Mouse (Mus musculus): ENCODE data around the gene Kirrel3. TPM values are rescaled to one million over a fixed set of nuclear protein-coding genes. Genes with fewer than 3 reads are reported as not detected.

Gene Kirrel3
- total RNA-seq, 1 experiment from 2014 or later: 1.2 TPM

DNA sequence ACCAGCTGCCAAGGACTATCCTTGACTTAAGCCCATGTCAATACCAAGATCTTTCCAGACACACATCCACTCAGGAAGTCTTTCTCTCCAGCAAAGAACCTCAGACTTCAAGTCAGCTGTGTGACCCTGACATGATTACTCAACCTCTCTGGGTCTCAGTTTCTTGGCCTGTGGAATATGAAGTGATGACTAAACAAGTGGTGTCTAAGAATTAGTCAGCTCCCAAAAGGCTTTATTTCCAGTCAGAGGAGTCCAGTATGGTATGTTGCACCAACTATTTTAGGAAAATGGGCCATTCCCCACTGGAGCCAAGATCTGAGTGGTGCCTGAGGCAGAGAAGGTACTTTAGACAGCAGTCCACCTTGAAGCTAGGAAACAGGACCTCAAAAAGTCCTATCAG lies 462.0 kb downstream of the Kirrel3 start:
- DNase-seq: no peak

DNA sequence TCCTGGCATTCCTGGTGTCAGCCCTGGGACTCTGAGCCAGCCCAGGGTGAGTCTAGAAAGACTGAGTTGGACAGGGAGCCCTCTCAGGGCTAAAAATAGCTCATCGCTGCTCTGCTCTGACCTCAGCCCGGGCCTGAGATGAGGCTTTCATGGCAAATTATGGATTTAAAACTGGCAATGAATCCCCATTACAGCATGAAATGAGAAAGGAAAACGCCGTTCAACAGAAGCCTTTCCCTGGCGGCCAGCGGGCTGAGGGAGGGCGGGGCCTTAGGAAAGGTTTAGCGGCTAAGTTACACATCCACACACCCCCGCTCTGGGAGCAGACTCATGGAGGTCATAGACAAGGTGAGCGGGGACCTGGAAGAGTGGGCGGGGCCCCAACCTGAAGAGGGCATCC lies 467.7 kb downstream of the Kirrel3 start:
- DNase-seq: no peak

DNA sequence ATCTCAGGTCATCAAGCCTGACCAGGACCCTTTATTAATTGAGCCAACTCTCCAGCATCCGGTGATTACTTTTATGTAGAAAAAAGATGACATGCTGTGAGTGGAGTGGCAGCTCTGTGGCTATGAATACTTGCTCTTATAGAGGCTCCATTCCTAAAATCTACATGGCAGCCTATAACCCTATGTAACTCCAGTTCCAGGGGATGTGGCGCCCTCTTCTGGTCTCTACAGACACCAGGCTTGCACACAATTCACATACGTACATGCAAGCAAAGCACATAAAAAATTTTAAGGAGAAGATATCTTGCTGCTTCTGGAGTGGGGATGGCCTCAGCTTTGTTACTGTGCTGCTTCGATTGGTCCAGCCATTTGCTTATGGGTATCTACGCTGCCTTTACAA lies 468.5 kb downstream of the Kirrel3 start:
- DNase-seq: peak; percentile 39

DNA sequence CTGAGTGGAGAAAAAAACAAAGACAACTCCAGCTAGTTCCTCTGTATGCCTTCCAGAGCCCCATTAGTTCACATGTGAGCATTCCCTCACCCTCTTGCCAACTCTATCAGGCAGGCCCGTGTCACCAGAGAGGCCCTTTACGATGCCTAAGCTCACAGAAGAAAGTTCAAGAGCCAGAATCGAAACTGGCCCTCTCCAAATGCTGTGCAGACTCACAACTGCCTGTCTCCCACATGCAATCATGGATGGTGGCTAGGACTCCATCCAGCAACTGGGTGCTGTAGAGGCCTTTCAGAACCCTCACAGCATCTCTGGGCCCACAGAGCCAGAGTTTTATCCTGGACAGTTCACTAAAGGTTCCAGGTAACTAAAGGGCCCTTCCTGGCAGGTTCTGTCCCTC lies 470.8 kb downstream of the Kirrel3 start:
- no peak for DNase-seq

DNA sequence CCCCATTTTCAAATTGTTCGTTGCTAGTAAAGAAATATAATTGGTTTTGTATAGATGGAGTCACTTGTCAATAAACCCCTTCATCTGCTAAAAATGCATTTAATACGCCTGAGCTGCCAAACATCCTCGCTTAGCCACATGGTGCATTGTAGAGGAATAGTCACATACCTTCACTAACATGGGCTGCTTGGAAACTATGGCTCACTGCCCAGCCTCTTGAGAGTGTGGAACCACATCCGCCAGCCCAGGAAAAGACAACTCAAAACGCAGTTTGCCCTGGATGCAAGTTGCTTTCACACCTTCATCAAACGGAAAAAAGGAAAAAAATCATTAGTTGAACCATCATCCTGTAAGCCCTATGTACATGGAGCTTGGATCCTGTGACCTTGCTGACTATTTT lies 472.0 kb downstream of the Kirrel3 start:
- no peak for DNase-seq

DNA sequence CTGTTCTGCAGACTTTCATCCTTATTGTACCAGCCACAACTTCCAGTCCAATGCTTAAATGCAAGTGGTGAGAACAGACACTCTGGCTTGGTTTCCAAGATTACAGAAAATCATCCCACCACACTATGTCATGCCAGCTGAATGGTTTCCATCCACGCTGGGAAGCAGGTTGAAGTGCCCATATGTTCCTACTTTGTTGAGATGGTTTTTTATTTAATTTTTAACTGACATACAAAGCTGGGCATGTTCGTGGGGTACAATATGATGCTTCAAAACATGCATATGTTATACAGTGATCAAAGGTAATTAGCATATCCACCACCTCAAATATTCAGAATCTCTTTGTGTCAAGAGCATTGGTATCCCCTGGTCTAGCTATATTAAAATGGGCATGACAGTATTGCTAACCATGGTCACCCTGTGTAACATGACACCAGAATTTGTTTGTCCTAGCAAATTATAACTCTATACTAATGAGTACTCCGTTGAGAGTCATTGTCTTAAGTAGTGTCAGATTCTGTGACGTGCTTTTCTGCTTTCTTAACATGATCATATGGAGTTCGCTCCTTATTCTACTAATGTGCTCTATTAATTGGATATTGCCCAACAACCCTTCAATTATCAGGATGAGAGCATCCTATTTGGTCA lies 472.6 kb downstream of the Kirrel3 start:
- DNase-seq: no peak

DNA sequence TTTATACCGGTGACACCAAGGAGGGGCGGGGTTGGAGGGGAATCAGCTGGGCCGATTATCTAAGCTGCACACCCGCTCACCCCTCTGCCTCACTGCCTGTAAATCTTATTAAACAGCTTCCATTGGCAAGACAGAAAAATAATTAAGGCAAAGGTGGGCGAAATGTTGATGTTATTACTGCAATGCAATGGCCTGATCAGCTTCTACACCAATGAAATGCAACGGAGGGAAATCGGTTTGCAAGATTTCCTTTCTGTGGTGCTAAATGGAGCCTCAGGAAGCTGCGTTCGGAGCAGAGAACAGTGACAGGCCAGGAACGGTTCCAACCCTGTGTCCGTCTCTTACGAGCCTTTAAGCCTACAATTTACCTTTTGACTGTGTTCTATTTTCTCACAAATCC lies 475.0 kb downstream of the Kirrel3 start:
- DNase-seq: no peak

DNA sequence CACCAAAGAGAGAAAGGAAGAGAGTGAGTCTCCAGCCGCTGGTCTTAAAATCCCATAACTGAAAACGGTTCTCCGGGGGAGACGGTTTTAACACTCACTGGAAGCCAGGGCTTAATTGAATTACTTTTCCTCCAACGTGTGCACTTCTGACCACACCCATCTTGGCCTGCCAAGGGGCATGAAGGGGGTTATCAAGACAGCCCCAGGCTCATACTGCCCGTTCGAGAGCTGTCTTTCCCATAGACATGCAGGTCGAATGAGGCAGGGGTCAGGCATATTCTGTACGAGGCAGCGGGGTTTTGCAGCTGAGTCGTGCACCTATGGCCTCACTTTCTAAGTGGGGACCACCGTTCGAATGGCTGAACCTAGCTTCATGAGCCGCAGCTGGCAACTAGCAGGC lies 475.5 kb downstream of the Kirrel3 start:
- no peak for DNase-seq

DNA sequence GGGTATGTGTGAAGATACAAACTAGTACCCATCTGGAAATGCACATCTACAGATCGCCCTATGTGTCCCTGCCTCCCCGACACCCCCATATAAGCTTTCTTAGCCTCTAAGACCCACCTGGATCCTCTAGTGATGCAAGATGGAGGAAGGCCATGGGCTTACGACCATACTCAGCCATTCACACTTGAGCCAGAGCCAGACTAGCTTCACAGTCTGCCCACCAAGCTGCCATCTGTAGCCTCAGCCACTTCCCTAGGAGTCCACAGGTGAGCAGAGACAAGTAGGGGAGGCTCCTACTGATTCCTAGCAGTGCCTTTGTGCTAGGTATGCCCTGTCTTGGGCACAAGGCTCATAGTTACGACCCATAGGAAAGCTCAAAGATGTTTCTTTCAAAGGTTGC lies 476.6 kb downstream of the Kirrel3 start:
- DNase-seq: no peak

DNA sequence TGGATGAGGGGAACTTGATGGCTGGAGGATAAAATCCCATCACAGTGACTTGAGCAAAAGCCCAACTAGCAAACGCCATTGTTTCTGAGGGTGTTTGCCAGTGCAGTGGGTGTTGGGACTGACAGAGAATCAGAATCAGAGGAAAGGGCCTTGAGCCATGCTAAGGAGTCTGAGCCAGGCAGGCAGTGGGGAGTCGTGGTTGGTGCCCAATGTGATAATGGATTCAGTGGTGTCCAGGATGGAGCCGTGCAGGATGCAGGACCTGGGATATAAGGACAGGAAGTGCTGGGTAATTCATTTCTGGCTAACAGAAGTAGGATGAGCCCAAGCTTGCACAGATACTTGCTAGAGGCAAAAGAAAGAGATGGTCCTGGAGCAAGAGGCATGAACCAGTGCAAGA lies 477.9 kb downstream of the Kirrel3 start:
- DNase-seq: no peak

DNA sequence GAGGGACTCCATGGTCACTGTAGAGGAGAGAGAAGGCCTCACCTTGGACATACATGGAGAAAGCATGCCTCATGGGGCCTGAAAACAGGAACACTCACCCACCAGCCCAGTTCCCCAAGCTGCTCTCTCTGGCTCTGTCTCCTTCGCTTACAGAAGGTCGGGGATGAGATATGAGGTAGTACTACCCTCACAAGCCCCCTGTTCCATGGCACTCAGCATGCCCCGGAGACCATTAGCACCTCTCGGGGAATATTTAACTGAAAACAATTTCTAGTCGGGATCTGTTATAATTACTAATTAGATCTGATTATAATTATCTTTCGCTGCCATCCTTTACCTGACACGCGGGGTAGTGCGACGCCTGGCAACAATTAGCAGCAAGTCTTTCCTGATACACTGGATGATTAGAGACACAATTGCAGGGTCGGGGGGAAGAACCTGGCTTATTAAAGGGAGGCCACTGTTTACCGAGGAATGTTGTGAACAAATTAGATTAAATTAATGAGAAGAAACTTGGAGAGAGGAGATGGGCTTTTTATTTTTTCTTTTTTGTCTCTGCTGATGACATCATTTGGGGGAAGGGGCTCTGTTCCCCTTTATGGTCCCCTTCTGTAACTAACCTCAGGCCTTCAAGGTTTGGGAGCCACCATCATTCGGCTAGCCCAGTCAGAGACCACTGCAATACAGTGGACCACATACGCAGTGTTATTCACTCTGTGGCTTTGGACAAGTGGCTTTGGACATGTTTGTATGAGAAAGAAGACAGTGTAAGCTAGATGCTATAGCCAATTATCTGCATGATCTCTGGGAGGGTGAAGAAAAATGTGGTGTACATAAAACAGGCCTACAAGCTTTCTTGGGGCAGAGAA lies 478.7 kb downstream of the Kirrel3 start:
- no peak for DNase-seq

DNA sequence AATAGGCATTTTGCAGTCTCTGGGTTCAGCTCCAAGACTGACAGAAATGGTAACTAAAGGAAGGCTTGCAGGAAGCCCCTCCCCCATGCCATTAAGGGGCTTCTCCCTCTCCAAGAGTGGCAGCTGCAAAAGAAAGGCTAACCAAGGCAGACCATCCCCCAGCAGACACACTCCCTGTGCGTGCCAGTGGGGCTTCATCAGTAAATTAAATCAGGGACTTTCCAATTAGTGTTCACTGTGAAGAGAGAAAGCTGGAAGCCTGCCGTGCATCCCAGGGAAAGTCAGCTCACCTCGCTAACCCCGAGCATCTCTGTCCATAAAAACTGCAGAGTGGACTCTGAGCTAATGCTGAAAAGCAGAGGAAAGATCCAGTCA lies 479.3 kb downstream of the Kirrel3 start:
- no peak for DNase-seq

DNA sequence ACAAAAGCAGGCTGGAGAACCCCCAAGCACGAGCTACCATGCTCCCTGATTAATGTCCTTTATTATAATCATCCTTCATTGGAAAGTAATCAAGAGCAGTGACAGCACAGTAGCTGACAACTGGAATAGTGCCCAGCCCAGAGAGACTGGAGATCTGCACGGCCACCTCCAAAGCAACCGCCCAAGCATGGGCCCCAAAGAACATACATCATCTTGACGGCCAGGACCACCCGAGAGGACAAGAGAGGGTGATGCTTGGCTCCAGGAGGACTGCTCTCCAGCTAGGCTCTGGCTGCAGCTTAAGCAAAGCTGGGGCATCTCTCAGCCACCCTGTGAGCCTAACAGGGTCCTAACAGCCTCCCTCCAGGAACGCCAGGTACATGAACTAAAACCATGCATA lies 482.1 kb downstream of the Kirrel3 start:
- no peak for DNase-seq

DNA sequence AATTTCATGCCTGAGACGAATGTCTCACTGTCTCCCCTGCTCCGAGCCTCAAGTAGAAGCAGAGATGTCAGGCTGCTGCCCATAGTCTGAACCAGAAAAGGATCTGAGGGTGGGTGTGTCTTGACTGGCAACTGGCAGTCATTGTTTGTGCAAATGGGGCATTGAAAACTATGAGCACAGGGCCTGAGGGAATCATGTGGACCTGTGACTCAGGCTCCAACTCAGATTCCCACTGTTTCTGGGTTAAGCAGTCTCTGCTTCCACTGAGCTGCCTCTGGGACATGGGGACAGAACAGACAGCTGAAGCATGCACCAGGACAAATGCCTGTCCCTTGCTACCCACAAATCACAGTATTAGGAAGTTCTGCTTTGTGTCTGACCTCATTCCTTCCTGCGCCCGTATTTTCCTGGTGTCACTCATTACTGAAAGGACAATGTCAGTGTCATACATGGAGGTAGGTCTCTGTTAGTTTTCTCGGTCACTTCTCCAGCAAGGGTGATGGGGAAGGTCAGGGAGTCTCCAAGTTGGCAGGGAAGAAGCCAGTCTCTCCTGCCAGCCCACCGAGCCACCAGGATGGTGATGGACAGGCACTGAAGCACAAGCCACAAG lies 484.3 kb downstream of the Kirrel3 start:
- DNase-seq: no peak

DNA sequence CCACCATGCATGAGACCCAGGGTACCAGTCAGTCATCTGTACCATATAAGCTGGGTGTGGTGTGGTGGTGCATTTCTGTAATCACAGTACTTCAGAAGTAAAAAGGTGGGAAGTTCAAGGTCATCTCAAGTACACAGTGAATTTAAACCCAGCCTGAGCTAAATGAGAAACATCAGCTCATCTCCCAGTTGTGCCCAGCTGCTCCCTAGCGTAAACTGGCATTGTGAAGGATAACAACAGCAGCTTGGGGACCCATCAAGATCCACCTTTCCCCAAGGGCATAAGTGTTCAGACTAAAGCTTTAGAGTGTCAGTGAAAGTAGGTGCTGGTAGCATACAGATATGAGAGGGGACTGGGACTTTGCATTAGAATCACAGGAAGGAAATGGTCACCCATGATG lies 488.6 kb downstream of the Kirrel3 start:
- DNase-seq: no peak

DNA sequence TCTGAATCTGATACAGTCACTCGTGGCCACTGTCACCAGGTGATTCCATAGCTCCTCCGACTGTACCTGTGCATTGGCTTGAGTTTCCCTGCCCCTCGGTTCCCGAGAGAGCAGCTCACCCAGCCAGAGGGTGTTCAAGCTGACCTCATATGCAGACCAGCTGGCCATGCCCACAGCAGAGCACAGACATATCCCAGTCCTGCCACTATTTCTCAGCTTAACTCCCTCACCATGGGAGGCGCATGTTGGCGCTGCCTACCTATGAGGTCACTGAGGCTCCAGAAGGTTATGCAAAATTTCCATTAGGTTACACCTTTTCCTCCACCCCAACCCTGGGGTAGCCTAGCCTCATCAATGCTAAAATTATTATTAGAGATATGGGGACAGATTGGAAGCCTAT lies 489.6 kb downstream of the Kirrel3 start:
- DNase-seq: no peak

DNA sequence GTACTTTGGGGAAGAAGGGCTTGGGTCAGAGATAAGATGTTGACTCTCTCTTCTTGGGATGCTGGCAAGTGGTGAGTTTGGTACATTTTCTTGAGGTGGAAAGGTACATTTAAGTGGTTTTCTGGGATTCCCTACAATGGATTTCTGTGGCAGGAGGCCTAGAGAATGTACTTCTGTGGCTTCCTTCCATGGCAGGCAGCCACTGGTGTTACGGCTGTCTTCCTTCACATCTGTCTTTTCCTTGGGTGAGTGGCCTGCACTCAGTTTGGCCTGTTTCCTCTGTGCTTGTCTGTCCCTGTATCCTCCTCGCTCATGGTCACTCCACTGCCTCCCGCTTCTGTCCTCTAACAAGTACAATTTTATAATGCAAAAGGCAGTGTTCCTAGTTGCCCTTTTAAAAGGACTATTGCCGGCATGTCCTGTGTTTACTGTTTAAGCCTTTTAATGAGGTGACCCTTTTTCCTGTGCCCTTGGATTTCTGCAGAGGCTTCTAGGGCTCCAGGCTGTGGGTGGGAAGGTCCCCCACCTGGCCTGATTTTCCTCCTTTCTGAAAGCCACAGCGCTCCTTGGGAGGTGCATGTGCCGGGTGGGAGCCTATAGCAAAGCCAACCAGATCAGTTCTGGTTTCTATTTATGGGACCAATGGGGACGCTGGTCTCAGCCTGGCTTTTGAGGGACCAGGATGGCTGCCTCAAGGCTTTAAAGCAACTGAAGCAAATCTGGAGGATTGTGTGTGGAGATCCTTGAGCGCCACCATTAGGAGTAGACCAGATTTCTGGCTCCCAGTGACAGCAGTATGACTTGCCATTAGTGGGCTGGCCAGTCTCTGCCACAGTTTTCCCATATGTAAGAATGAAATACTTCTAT lies 491.1 kb downstream of the Kirrel3 start:
- no peak for DNase-seq

DNA sequence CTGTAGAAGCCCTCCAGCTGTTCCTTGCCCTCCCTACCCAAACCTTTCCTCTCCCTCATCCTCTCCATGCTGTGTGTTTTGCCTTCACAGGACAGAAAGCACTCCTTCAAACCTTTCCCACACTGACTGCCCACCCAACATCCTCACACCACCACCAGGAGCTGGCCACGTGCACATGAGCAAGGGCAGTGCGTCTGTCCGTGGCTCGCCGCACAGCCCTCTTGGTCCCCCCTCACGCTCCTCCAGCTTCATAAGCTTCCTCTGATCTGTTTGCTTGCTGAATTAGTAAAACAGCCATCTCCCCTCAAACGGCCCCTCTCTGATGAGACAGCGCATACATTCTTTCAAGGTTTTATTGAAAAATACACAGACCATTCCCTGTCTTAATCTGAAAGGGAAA lies 492.0 kb downstream of the Kirrel3 start:
- DNase-seq: no peak

DNA sequence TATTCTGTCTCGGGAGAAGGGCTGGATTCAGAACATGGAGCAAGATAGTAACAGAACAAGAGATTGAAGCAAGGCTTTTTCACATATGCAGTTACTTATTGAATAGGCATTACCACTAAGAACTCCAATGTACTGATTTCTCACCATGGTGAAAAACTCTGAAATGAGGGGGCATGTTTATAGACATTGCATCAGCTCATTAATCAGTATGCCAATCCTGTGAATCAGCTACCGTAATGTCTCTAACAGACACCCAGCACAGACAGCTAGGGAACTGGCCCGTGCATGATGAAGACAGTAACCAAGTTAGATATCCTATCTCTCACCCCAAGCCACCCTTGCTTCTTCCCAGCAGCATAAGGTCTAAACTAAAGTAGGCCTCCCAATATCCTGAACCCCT lies 492.5 kb downstream of the Kirrel3 start:
- DNase-seq: no peak

DNA sequence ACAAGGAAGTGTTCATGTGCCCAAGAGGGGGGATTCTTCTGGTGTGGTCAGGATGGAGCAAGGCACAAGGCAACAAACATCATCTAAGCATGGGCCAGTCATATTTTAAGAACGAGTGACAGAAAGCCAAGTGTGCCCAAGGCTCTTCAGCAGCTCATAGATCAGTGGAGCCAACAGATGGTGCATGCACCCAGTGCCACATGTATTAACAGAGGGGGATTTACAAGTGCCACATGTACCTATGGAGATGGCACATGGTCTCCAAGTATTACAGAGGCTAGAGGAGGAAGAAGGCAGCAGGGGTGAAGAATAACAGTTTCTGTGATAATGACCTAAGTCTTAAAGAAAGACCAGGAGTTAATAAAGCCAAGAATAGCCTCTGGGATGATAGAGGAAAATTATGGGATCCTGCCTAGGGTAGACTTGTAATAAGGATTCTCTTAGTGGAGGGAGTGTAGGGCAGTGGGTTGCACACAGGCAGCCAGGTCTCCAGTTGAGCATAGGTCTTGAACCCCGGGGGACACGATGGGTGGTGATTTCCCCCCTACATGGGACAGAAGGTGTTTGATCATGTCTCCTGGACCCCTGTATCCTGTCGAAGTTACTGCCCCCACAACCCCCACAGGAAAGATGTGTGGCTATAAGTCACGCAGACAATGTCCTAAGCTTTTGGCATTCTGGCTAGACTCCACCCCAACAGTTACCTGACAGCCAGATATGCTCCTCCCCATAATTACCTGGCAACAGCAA lies 495.0 kb downstream of the Kirrel3 start:
- no peak for DNase-seq

DNA sequence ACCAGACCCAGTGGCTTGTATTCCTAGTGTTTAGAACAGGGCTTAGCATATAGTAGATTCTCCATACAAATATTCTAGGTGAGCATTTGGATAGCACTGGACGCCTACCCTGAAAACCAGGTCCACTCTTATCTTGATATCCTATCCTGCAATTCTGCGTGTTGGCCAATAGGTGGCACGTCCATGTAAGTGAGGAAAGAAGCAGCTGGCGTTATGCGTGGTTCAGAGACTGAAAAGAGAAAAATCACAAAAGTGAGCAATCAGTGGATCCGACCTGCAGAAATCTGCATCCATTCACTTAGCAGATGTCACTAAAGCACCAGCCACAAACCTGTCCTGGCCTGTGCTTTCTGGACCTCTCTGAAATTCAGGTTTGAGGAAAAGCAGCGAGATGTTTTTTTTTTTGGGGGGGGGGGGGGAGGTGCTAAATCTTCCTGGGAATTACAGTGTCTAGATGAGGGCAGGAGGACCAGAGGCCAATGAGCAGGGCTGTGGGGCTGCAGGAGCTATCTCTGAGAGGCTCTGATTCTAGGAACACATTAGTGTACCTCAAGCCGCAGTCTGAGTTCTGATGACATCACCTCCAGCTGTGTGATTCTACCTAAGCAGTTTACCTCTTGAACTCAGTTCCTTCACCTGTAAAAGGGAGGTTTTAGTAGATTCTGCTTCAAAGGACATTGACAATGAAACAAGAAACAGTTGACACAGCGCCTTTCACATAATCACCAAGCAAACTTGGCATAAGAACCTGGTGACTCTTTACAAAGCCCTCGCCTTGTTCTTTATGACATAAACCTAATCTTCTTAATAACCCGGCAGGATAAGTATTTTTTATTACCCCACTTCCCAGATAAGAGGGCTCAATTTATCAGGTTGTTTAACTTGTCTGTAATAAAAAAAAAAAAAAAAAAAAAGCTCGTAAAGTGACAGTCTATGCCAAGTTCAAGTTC lies 498.1 kb downstream of the Kirrel3 start:
- DNase-seq: peak; percentile 44

Data from adrenal gland, postnatal 14 days (tissue).